Mouse (Mus musculus) ES-Bruce4 (cell line): ENCODE measurements around the gene Degs2. TPM values are rescaled to one million over a fixed set of nuclear protein-coding genes. Genes with fewer than 3 reads are reported as not detected.
"Not testable (repeated sequence)": the region's sequence is repeated elsewhere in the genome, so short reads cannot be mapped to it uniquely, and the experiment has no call there.

Source experiments
- H3K27ac ChIP-seq: 2 replicates; pipeline ENCODE4 v1.5.1; 2012; ENCODE audit warnings: low read length, inconsistent platforms; ENCODE audit not compliant: insufficient read depth
- H3K27me3 ChIP-seq: 2 replicates; pipeline ENCODE4 v1.6.1; 2012; ENCODE audit warnings: mild to moderate bottlenecking, low read length, inconsistent platforms; ENCODE audit not compliant: control insufficient read depth, poor library complexity, insufficient read depth, severe bottlenecking
- H3K36me3 ChIP-seq: 2 replicates; pipeline ENCODE4 v1.6.1; 2012; ENCODE audit warnings: inconsistent platforms, mild to moderate bottlenecking, low read length, moderate library complexity; ENCODE audit not compliant: control insufficient read depth, poor library complexity, insufficient read depth, severe bottlenecking
- H3K4me1 ChIP-seq: one replicate; pipeline ENCODE4 v1.8.1; 2011; ENCODE audit warnings: low read length; ENCODE audit not compliant: control insufficient read depth, insufficient read depth
- H3K4me3 ChIP-seq: 2 replicates; pipeline ENCODE4 v1.5.1; 2011; ENCODE audit warnings: low read depth, mild to moderate bottlenecking, low read length
- H3K9ac ChIP-seq: 2 replicates; pipeline ENCODE4 v1.6.1; 2012; ENCODE audit warnings: low read depth, mild to moderate bottlenecking, inconsistent platforms; ENCODE audit not compliant: poor library complexity, severe bottlenecking
- H3K9me3 ChIP-seq: replicated peaks from 2 replicates; pipeline ENCODE4 v1.6.1; 2012; ENCODE audit warnings: mild to moderate bottlenecking, low read length, inconsistent platforms; ENCODE audit not compliant: control insufficient read depth, poor library complexity, insufficient read depth, severe bottlenecking
- CTCF ChIP-seq: IDR thresholded peaks from one replicate; pipeline ENCODE4 v1.8.1; 2011; ENCODE audit warnings: low read depth, low read length
- EP300 ChIP-seq: IDR thresholded peaks from 2 replicates; pipeline ENCODE4 v1.6.1; 2011; ENCODE audit warnings: low read depth, low read length; ENCODE audit not compliant: insufficient read depth
- POLR2A ChIP-seq: IDR thresholded peaks from one replicate; pipeline ENCODE4 v1.8.1; 2011; ENCODE audit warnings: low read length; ENCODE audit not compliant: insufficient read depth
- polyA plus RNA-seq: library from polyadenylated mRNA; stranded (reverse); fragments of >200 nt; gene quantifications from 2 replicates; pipeline ENCODE4 v1.2.4, GENCODE M21; 2011; ENCODE audit warnings: low read depth; ENCODE audit not compliant: missing spikeins, insufficient read depth, insufficient read length

The Degs2 gene
- polyA plus RNA-seq, 1 experiment: not detected

- Histone ChIP-seq H3K9me3 (no peaks in the 10 kb centered on the region; the same call in 1 of the 2 replicates), H3K4me3 (no peak overlapping the region), H3K4me1 (no peaks in the 10 kb centered on the region), H3K9ac (no peak overlapping the region), H3K36me3 (no peaks in the 10 kb centered on the region), H3K27ac (no peak overlapping the region), H3K27me3 (no peaks in the 10 kb centered on the region; the same call in 1 of the 2 replicates)
- TF ChIP-seq POLR2A: no peak
- no peak for TF ChIP-seq EP300
- TF ChIP-seq CTCF: no peak
Measured at GRCm38 (mm10) chr12:108718485-108718884, 16.4 kb upstream of the Degs2 start.

GRCm38 (mm10) chr12:108715854-108716253 is 13.7 kb upstream of the Degs2 start:
- Histone ChIP-seq H3K27me3 (no peaks in the 10 kb centered on the region; the same call in 1 of the 2 replicates), H3K9ac (no peak overlapping the region), H3K4me3 (no peak overlapping the region), H3K4me1 (peaks cover 6% of the 10 kb centered on the region), H3K9me3 (no peaks in the 10 kb centered on the region), H3K36me3 (no peaks in the 10 kb centered on the region), H3K27ac (no peak overlapping the region)
- TF ChIP-seq POLR2A (no peak), EP300 (no peak), CTCF (no peak)

GRCm38 (mm10) chr12:108713972-108714371 is 11.9 kb upstream of the Degs2 start:
- not testable (repeated sequence) for H3K36me3 ChIP-seq, H3K27me3 ChIP-seq, H3K4me1 ChIP-seq, H3K9me3 ChIP-seq, H3K4me3 ChIP-seq, H3K27ac ChIP-seq, H3K9ac ChIP-seq
- peak; percentile 18 for TF ChIP-seq CTCF

GRCm38 (mm10) chr12:108712481-108712880 is 10.4 kb upstream of the Degs2 start:
- no peak overlapping the region for H3K9ac ChIP-seq
- no peak overlapping the region for H3K27ac ChIP-seq
- TF ChIP-seq POLR2A (no peak), CTCF (no peak), EP300 (no peak)
- no peaks in the 10 kb centered on the region for H3K9me3 ChIP-seq
- H3K36me3 ChIP-seq: no peaks in the 10 kb centered on the region
- H3K27me3 ChIP-seq: no peaks in the 10 kb centered on the region; the same call in 1 of the 2 replicates
- H3K4me1 ChIP-seq: peaks cover 6% of the 10 kb centered on the region
- H3K4me3 ChIP-seq: no peak overlapping the region

- no peak for TF ChIP-seq POLR2A
- no peak for TF ChIP-seq CTCF
- no peak for TF ChIP-seq EP300
- peaks cover 6% of the 10 kb centered on the region for H3K4me1 ChIP-seq
- no peak overlapping the region for H3K9ac ChIP-seq
Measured at GRCm38 (mm10) chr12:108710861-108711615, 8.9 kb upstream of the Degs2 start.

GRCm38 (mm10) chr12:108709964-108710765 is 8.1 kb upstream of the Degs2 start:
- H3K4me1 ChIP-seq: peaks cover 6% of the 10 kb centered on the region
- H3K36me3 ChIP-seq: no peaks in the 10 kb centered on the region
- H3K27me3 ChIP-seq: no peaks in the 10 kb centered on the region
- H3K27ac ChIP-seq: no peak overlapping the region
- H3K9ac ChIP-seq: no peak overlapping the region
- no peaks in the 10 kb centered on the region for H3K9me3 ChIP-seq
- TF ChIP-seq CTCF: no peak
- TF ChIP-seq EP300: no peak
- no peak for TF ChIP-seq POLR2A
- H3K4me3 ChIP-seq: no peak overlapping the region

More at GRCm38 (mm10) chr12:108710861-108711615, 8.9 kb upstream of the Degs2 start:
- no peaks in the 10 kb centered on the region for H3K9me3 ChIP-seq
- no peak overlapping the region for H3K27ac ChIP-seq
- no peak overlapping the region for H3K4me3 ChIP-seq
- no peaks in the 10 kb centered on the region for H3K27me3 ChIP-seq
- H3K36me3 ChIP-seq: no peaks in the 10 kb centered on the region
